Mouse (Mus musculus) CD8-positive naive resting alpha-beta T cell, adult 2 months (primary cell): ENCODE measurements around the gene Vwce.

ENCODE experiments used
- DNase-seq, 2 experiments: peaks; one replicate each; pipeline ENCODE4 v3.0.0; 2022; ENCODE audit warnings: low read depth in 2 of 2, low spot score in 2 of 2

Gene Vwce

GRCm38 (mm10) chr19:10634106-10634871 is at the start of gene Vwce:
Gene Vwce (plus strand): TSS chr19:10634213.
- DNase-seq: no peak

GRCm38 (mm10) chr19:10585112-10585511 is 48.9 kb upstream of the Vwce start:
- DNase-seq: no peak

- no peak for DNase-seq
These were observed 46.8 kb upstream of the Vwce start for GRCm38 (mm10) chr19:10587231-10587630.

GRCm38 (mm10) chr19:10589127-10589857 is 44.7 kb upstream of the Vwce start:
- DNase-seq: no peak

GRCm38 (mm10) chr19:10590301-10590700 is 43.7 kb upstream of the Vwce start:
- no peak for DNase-seq

GRCm38 (mm10) chr19:10591659-10592377 is 42.2 kb upstream of the Vwce start:
- DNase-seq: no peak

- DNase-seq: peak; percentile 21 to 22
These were observed 35.8 kb upstream of the Vwce start for GRCm38 (mm10) chr19:10598188-10598587.

- DNase-seq: no peak
These were observed 34.4 kb upstream of the Vwce start for GRCm38 (mm10) chr19:10599648-10600047.

- DNase-seq: no peak
These were observed 31.7 kb upstream of the Vwce start for GRCm38 (mm10) chr19:10602247-10602769.

- DNase-seq: peak; percentile 77 to 85
These were observed 31.2 kb upstream of the Vwce start for GRCm38 (mm10) chr19:10602787-10603186.

GRCm38 (mm10) chr19:10603660-10604523 is 30.1 kb upstream of the Vwce start:
- no peak for DNase-seq

- no peak for DNase-seq
These were observed 29.5 kb upstream of the Vwce start for GRCm38 (mm10) chr19:10604534-10604933.

- DNase-seq: peak; percentile 97 to 99
These were observed 28.6 kb upstream of the Vwce start, which contains the start of the genes Ddb1 and Tkfc for GRCm38 (mm10) chr19:10605293-10605900. Gene Ddb1 (plus strand): TSS chr19:10605327. Gene Tkfc (minus strand): TSS chr19:10605654.

- DNase-seq: no peak
These were observed 28.0 kb upstream of the Vwce start for GRCm38 (mm10) chr19:10605901-10606622.

- DNase-seq: no peak
These were observed 25.3 kb upstream of the Vwce start for GRCm38 (mm10) chr19:10608573-10609240.

GRCm38 (mm10) chr19:10634872-10635318 is 882 bp downstream of the Vwce start:
- DNase-seq: no peak

GRCm38 (mm10) chr19:10637840-10638239 is 3.8 kb downstream of the Vwce start:
- no peak for DNase-seq

GRCm38 (mm10) chr19:10640080-10640479 is 6.1 kb downstream of the Vwce start:
- DNase-seq: no peak
